Mouse (Mus musculus): ENCODE results near the gene Gpbar1. TPM values are rescaled to one million over a fixed set of nuclear protein-coding genes. Genes with fewer than 3 reads are reported as not detected.

Gpbar1 gene
- polyA plus RNA-seq, 1 experiment = 0.18 TPM

DNA sequence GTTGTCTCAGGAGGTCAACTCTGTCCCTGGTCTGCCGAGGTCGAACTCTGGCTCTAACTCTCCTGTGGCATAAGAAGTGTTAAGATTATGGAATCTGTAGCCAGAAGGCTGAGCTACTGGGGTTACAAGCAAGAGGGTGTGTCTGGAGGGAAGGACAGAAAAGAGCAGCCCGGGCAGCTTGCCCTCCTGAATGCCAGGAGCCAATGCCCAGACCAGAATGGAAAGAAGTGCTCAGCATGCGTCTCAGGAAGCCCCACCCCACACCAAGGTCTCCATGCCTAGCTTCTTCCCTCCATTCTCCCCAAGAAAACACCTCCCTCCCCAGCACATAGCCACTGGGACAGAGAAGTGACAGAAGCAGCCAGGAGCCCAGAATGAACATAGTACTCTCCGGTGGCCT, 20.6 kb downstream of the Gpbar1 start:
- WGBS = 13% methylated on average over 5 of the region's 5 CpGs
- TF ChIP-seq CTCF (IDR thresholded peaks at IDR 0.05; ENCODE audit: insufficient read depth, low read length) = no peak
- TF ChIP-seq POLR2A (IDR thresholded peaks at IDR 0.05; ENCODE audit: borderline replicate concordance, extremely low read depth, low read depth, low read length) = peak; percentile 24; the same call in 1 of the 2 replicates
- no peak overlapping the region for H3K4me3 ChIP-seq (replicated peaks; ENCODE audit: extremely low read depth, low read depth, low read length)
- DNase-seq = peak; percentile 45
- H3K4me1 ChIP-seq (ENCODE audit: control insufficient read depth, insufficient read depth, low read length) = peaks cover 73% of the 10 kb centered on the region

DNA sequence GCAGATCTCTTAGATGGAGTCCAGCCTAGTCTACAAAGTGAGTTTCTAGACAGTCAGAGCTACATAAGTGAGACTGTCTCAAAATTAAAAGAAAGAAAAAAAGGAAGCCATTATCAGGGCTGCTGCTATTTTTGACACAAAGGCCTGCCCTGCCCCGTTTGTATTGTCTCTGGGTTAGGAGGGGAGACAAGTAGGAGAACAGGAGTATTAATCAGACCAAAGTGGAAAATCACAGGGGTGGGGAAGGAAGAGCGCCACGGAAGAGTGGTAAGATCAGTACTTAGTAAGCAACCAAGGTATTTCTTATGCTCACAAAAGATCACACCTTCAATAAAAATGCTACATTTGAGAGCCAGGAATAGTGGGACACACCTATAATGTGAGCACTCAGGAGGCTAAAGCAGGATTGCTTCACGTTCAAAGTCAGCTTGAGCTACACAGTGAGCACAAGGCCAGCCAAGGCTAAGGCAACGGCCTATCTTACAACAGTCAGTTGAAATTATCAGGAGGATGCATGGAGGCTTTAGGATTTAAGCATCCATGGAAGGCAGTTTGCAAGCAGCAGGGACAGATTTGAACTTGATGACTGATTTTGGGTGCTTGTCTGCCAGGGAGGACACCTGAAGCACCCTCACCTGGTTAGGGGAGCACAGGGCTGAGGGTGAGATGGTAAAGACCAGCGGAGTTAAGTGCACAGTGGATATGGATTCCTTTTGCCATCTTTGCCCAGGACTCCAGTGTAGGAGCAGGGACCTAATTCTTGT, 22.2 kb downstream of the Gpbar1 start:
- no peak for DNase-seq
- no peak for TF ChIP-seq CTCF (IDR thresholded peaks at IDR 0.05; ENCODE audit: insufficient read depth, low read length)
- no peak for TF ChIP-seq POLR2A (IDR thresholded peaks at IDR 0.05; ENCODE audit: borderline replicate concordance, extremely low read depth, low read depth, low read length)
- WGBS = 37% methylated on average over 6 of the region's 6 CpGs
- Histone ChIP-seq H3K4me3 (replicated peaks; ENCODE audit: extremely low read depth, low read depth, low read length) (no peak overlapping the region), H3K4me1 (ENCODE audit: control insufficient read depth, insufficient read depth, low read length) (peaks cover 67% of the 10 kb centered on the region)

DNA sequence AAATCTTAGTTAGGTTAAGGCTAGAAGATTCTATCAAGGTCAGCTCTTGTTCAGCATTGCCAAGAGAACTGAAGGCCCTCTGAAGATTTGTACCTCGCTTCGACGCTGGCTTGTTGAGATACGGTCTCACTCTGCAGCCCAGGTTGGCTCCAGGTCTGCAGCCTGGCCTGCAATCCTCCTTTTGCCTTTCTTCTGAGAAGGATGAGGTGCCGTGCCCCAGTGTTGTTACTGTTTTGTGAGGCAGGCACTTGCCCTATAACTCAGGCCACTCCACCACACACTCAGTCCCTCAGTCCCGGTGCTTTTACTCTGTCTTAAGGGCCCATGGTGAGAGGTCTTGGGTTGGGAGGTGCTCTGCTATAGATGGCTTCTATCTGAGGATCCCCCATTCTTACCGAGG, 23.9 kb downstream of the Gpbar1 start:
- Histone ChIP-seq H3K4me3 (replicated peaks; ENCODE audit: extremely low read depth, low read depth, low read length) (no peak overlapping the region), H3K4me1 (ENCODE audit: control insufficient read depth, insufficient read depth, low read length) (peaks cover 53% of the 10 kb centered on the region)
- TF ChIP-seq CTCF (IDR thresholded peaks at IDR 0.05; ENCODE audit: insufficient read depth, low read length) (no peak), POLR2A (IDR thresholded peaks at IDR 0.05; ENCODE audit: borderline replicate concordance, extremely low read depth, low read depth, low read length) (no peak)
- 54% methylated on average over 7 of the region's 7 CpGs for WGBS
- DNase-seq = no peak

DNA sequence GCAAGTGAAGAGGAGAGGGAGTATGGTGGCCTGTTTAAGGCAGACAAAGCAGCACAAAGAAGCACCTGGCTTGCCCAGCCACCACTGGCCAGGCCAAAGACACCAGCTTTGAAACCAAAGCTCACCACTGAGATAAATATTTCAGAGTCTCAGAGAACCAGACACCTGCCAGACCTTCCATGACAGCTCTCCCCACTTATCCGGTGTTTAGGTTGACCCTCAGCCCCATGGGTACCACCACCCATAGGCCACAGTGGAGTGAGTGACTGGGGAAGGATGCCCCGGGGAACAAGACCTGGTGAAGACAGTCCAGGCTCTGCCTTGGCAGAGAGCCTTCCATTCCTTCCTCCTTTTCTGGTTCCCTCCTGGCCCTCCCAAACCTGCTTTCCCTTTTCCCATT, 24.5 kb downstream of the Gpbar1 start:
- no peak for TF ChIP-seq CTCF (IDR thresholded peaks at IDR 0.05; ENCODE audit: insufficient read depth, low read length)
- no peak for TF ChIP-seq POLR2A (IDR thresholded peaks at IDR 0.05; ENCODE audit: borderline replicate concordance, extremely low read depth, low read depth, low read length)
- 40% methylated on average over 2 of the region's 2 CpGs for WGBS
- no peak for DNase-seq
- H3K4me3 ChIP-seq (replicated peaks; ENCODE audit: extremely low read depth, low read depth, low read length) = peak overlapping the region; percentile 64
- H3K4me1 ChIP-seq (ENCODE audit: control insufficient read depth, insufficient read depth, low read length) = peaks cover 47% of the 10 kb centered on the region

- TF ChIP-seq POLR2A (IDR thresholded peaks at IDR 0.05; ENCODE audit: borderline replicate concordance, extremely low read depth, low read depth, low read length) (peak; percentile 80), CTCF (IDR thresholded peaks at IDR 0.05; ENCODE audit: insufficient read depth, low read length) (no peak)
- H3K4me1 ChIP-seq (ENCODE audit: control insufficient read depth, insufficient read depth, low read length) = peaks cover 38% of the 10 kb centered on the region
- peak overlapping the region; percentile 96 for H3K4me3 ChIP-seq (replicated peaks; ENCODE audit: extremely low read depth, low read depth, low read length)
- under 1% methylated on average over 56 of the region's 56 CpGs for WGBS
- peak; percentile 86 for DNase-seq
Measured at GRCm38 (mm10) chr1:74303509-74304338, 25.4 kb downstream of the Gpbar1 start.

GRCm38 (mm10) chr1:74304339-74304790, 26.0 kb downstream of the Gpbar1 start:
- peak; percentile 42 for DNase-seq
- H3K4me1 ChIP-seq (ENCODE audit: control insufficient read depth, insufficient read depth, low read length) = peaks cover 32% of the 10 kb centered on the region
- H3K4me3 ChIP-seq (replicated peaks; ENCODE audit: extremely low read depth, low read depth, low read length) = peak overlapping the region; percentile 96
- WGBS = 5% methylated on average over 12 of the region's 12 CpGs
- TF ChIP-seq CTCF (IDR thresholded peaks at IDR 0.05; ENCODE audit: insufficient read depth, low read length) = no peak
- TF ChIP-seq POLR2A (IDR thresholded peaks at IDR 0.05; ENCODE audit: borderline replicate concordance, extremely low read depth, low read depth, low read length) = no peak; the same call in 1 of the 2 replicates

DNA sequence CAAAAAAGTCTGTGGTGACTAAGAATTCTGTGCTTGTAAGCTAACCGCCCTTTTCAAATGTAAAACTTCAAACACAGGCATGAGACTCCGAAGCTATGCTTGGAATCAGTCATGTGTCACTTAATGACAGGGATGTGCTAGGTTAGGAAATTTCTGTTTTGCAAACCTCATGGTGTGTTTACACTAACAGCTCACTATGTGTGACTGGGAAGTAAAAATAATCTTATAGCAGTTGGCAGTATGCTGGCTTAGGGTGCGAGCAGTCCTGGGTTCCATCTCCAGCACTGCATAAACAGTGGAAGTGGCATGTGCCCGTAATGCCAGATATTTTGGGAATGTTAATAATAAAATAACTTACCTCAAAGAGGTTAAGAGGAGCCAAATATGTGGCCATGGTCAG, 26.6 kb downstream of the Gpbar1 start:
- Histone ChIP-seq H3K4me3 (replicated peaks; ENCODE audit: extremely low read depth, low read depth, low read length) (no peak overlapping the region), H3K4me1 (ENCODE audit: control insufficient read depth, insufficient read depth, low read length) (peaks cover 32% of the 10 kb centered on the region)
- DNase-seq = no peak
- TF ChIP-seq CTCF (IDR thresholded peaks at IDR 0.05; ENCODE audit: insufficient read depth, low read length) = no peak
- no peak for TF ChIP-seq POLR2A (IDR thresholded peaks at IDR 0.05; ENCODE audit: borderline replicate concordance, extremely low read depth, low read depth, low read length)
- 37% methylated on average over 4 of the region's 4 CpGs for WGBS

GRCm38 (mm10) chr1:74305522-74305921, 27.2 kb downstream of the Gpbar1 start, which contains the start of gene Tmbim1:
TSS of gene Tmbim1 (minus strand) at chr1:74305622.
- DNase-seq = no peak
- Histone ChIP-seq H3K4me1 (ENCODE audit: control insufficient read depth, insufficient read depth, low read length) (peaks cover 33% of the 10 kb centered on the region), H3K4me3 (replicated peaks; ENCODE audit: extremely low read depth, low read depth, low read length) (peak within 1 kb of the TSS; percentile 96)
- TF ChIP-seq CTCF (IDR thresholded peaks at IDR 0.05; ENCODE audit: insufficient read depth, low read length) = no peak
- no peak for TF ChIP-seq POLR2A (IDR thresholded peaks at IDR 0.05; ENCODE audit: borderline replicate concordance, extremely low read depth, low read depth, low read length)
- WGBS = 85% methylated on average over 2 of the region's 2 CpGs

GRCm38 (mm10) chr1:74307146-74307545, 28.8 kb downstream of the Gpbar1 start:
- WGBS = 89% methylated on average over 1 of the region's 1 CpGs
- no peak for DNase-seq
- peaks cover 18% of the 10 kb centered on the region for H3K4me1 ChIP-seq (ENCODE audit: control insufficient read depth, insufficient read depth, low read length)
- H3K4me3 ChIP-seq (replicated peaks; ENCODE audit: extremely low read depth, low read depth, low read length) = no peak overlapping the region
- no peak for TF ChIP-seq POLR2A (IDR thresholded peaks at IDR 0.05; ENCODE audit: borderline replicate concordance, extremely low read depth, low read depth, low read length)
- TF ChIP-seq CTCF (IDR thresholded peaks at IDR 0.05; ENCODE audit: insufficient read depth, low read length) = no peak
